Mouse (Mus musculus) liver (tissue): ENCODE measurements at regions not wholly inside any gene's neighbourhood (a gene's known extent, or its start where the extent isn't known, plus 50 kb on each side); places are given as distances from the start of the nearest gene placed in this dataset.

Experiments
- DNase-seq: peaks from one replicate; pipeline ENCODE4 v3.0.0-alpha.2; 2020; ENCODE audit warnings: mixed read lengths

GRCm38 (mm10) chr8:10931266-10931665 is 77.0 kb downstream of the Irs2 start:
- no peak for DNase-seq

- DNase-seq: no peak
These were observed 79.4 kb downstream of the Irs2 start for GRCm38 (mm10) chr8:10928836-10929235.

- no peak for DNase-seq
These were observed 79.9 kb downstream of the Irs2 start for GRCm38 (mm10) chr8:10928342-10928794.

- DNase-seq: no peak
These were observed 81.1 kb downstream of the Irs2 start for GRCm38 (mm10) chr8:10927187-10927586.

GRCm38 (mm10) chr8:10926518-10926915 is 81.7 kb downstream of the Irs2 start:
- no peak for DNase-seq

GRCm38 (mm10) chr8:10925582-10926517 is 82.4 kb downstream of the Irs2 start:
- DNase-seq: no peak

- DNase-seq: peak; percentile 69
These were observed 83.6 kb downstream of the Irs2 start for GRCm38 (mm10) chr8:10924526-10925199.

GRCm38 (mm10) chr8:10924001-10924490 is 84.2 kb downstream of the Irs2 start:
- DNase-seq: no peak

- DNase-seq: no peak
These were observed 84.9 kb downstream of the Irs2 start for GRCm38 (mm10) chr8:10923071-10924000.

GRCm38 (mm10) chr8:10922209-10923030 is 85.8 kb downstream of the Irs2 start:
- no peak for DNase-seq

- no peak for DNase-seq
These were observed 86.6 kb downstream of the Irs2 start for GRCm38 (mm10) chr8:10921439-10922191.

GRCm38 (mm10) chr8:10919620-10920019 is 88.6 kb downstream of the Irs2 start:
- DNase-seq: no peak

- DNase-seq: no peak
These were observed 89.7 kb downstream of the Irs2 start for GRCm38 (mm10) chr8:10918403-10919035.

- DNase-seq: no peak
These were observed 93.6 kb downstream of the Irs2 start for GRCm38 (mm10) chr8:10914616-10915015.

- DNase-seq: no peak
These were observed 95.8 kb downstream of the Irs2 start for GRCm38 (mm10) chr8:10912436-10912835.

- DNase-seq: no peak
These were observed 96.9 kb downstream of the Irs2 start for GRCm38 (mm10) chr8:10911371-10911770.

- no peak for DNase-seq
These were observed 97.3 kb downstream of the Irs2 start for GRCm38 (mm10) chr8:10910954-10911353.

GRCm38 (mm10) chr8:10910244-10910872 is 97.9 kb downstream of the Irs2 start:
- DNase-seq: no peak

GRCm38 (mm10) chr8:10909155-10909554 is 99.1 kb downstream of the Irs2 start:
- no peak for DNase-seq

- no peak for DNase-seq
These were observed 101.9 kb downstream of the Irs2 start for GRCm38 (mm10) chr8:10906353-10906752.
